Mouse (Mus musculus) cerebellum, adult 9-10 months (tissue): ENCODE measurements around the gene Upf1.

Experiments used
- DNase-seq: peaks from one replicate; pipeline ENCODE4 v3.0.0; 2022

Gene Upf1

DNA sequence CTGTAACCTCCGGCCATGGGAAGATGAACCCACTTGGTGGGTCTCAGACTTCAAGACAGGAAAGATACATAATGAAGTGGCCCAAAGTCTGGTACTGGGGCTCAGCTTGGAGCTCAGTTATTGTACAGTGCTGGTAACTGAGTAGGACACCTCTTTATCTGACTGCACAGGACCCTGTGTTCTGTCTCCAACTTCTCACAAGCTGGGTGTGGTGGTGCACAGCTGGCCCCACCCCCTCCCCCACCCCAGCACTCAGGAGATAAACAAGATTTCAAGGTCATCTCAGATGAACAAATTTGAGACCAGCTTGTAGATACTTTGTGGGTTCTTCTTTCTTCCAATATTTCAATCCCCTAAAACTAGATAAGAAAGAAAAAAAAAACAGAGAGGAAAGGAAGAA, 3.0 kb upstream of the Upf1 start:
- no peak for DNase-seq

- no peak for DNase-seq
These were observed 926 bp upstream of the Upf1 start for GRCm38 (mm10) chr8:70354004-70354403.

- no peak for DNase-seq
These were observed 374 bp downstream of the Upf1 start for GRCm38 (mm10) chr8:70352657-70353151.

DNA sequence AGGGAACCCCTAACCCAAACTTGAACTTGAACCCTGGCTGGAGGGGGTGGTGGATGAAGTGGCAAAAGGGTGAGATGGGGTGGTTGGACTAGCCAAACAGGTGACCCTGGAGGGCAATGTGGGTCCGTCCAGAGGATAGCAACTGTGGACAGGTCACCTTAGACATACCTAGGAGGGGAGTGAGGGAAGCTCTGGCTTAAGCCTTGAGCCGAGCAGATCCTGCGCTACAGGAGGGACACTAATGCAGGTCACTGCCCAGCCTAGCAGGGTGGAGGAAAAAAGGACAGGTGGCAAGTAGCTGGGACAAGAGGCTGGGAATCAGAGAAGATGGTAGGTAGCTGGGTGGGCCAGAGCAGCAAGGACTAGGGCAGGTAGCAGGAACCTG, 1.1 kb downstream of the Upf1 start:
- DNase-seq, result no peak

GRCm38 (mm10) chr8:70351035-70351999, 1.8 kb downstream of the Upf1 start:
- DNase-seq, result peak; percentile 73

DNA sequence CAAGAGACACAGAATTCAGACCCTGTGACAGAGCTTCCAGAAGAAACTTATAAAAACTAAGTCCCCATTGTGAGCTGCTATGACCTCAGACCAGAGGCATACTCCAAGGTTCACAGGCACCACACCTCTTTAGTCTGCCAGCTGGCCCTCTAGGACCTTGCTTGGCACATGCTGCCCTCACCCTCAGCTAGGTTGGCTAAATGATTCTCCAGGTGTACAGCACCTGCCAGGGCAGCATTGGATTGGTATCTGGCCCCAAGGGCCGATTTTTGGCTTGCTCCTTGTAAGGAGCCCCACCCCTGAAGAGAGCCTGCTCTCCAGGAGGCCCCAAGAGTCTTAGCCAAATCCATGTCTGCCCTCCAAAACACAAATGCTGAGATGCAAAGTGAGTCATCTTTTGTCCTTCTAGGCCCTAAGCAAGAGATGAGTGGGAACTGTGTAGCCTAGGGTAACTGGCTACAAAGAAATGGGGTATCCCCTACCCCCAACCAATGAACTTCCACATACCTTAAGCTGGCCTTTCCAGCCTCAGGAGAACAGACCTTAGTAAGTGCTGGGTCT, 5.1 kb downstream of the Upf1 start:
- no peak for DNase-seq

- DNase-seq, result no peak
These were observed 5.6 kb downstream of the Upf1 start for GRCm38 (mm10) chr8:70347443-70347842.

- no peak for DNase-seq
These were observed 8.8 kb downstream of the Upf1 start for GRCm38 (mm10) chr8:70344279-70344678.

DNA sequence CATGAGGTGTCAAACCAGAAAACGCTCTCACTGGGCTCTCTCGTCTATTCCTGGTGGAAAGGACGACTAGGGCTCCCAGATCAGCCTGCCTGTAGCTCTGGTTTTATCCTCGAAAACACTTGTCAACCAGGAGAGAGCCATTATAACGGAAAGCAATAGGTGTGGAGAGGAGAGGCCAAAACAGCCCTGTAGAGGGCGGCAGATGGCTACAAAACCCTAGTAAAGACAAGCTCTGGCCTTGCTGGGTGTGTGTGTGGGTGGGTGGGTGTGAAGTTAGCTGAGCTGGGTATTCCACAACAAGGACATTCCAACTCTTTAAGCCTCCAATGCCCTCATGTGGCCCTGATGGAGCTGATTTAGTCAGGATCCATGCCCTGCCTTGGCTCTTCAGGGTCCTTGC, 9.4 kb downstream of the Upf1 start:
- peak; percentile 72 for DNase-seq

DNA sequence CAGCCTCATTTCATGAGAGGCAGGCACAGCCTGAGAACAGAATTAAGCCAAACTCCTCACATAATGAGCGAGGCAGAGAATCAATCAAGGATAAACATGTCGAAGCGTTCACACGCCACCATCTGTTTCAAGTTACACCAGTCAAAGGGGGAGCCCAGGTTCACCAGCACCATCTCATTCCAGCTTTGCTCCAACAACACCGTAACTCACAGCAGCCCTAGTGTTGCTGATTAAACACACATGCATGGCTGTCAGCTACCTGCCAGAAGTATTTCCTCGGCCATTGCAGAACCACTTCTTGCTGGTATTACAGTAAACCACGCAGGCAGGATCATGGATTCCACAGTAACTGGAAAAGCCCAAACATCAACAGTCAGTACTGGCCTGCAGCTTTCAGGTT, 10.0 kb downstream of the Upf1 start:
- no peak for DNase-seq

- peak; percentile 77 for DNase-seq
These were observed 11.1 kb downstream of the Upf1 start for GRCm38 (mm10) chr8:70342007-70342406.

GRCm38 (mm10) chr8:70340659-70341058, 12.4 kb downstream of the Upf1 start:
- peak; percentile 77 for DNase-seq

- DNase-seq, result no peak
These were observed 14.1 kb downstream of the Upf1 start for GRCm38 (mm10) chr8:70338931-70339330.

DNA sequence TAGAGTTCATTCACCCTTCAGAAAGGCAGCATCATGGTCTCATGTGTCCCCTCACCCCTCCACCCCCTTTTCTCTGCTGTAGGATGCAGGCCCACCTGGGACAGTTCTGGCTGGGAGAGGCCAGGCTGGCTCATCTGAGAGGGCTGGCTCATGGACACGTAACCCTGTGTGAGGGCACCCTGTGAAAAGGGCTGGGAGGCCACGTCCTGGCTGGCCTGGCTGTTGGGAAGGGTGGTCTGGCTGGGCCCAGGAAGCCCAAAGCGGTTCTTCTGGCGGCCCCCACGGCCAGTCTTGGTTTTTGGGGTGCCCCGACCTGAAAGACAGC, 20.2 kb downstream of the Upf1 start:
- DNase-seq, result no peak

- peak; percentile 79 for DNase-seq
These were observed 20.8 kb downstream of the Upf1 start for GRCm38 (mm10) chr8:70332070-70332877.

GRCm38 (mm10) chr8:70331526-70331925, 21.6 kb downstream of the Upf1 start:
- DNase-seq, result peak; percentile 55

DNA sequence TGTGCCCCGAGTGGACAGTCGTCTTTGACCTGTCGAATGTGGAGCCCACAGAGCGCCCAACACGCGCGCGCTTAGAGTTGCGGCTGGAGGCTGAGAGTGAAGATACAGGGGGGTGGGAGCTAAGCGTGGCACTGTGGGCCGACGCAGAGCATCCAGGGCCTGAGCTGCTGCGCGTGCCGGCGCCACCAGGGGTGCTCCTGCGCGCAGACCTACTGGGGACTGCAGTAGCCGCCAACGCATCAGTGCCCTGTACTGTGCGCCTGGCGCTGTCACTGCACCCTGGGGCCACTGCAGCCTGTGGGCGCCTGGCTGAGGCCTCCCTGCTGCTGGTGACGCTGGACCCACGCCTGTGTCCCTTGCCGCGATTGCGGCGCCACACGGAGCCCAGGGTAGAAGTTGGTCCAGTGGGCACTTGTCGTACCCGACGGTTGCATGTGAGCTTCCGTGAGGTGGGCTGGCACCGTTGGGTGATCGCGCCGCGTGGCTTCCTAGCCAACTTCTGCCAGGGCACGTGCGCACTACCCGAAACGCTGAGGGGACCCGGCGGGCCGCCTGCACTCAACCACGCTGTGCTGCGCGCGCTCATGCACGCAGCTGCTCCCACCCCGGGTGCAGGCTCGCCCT, 22.2 kb downstream of the Upf1 start:
- DNase-seq, result peak; percentile 59

GRCm38 (mm10) chr8:70329835-70330740, 23.0 kb downstream of the Upf1 start:
- DNase-seq, result peak; percentile 50

- no peak for DNase-seq
These were observed 23.8 kb downstream of the Upf1 start, which contains the start of gene Gdf1 for GRCm38 (mm10) chr8:70329124-70329834. Gene Gdf1, plus strand, starts transcription at chr8:70329817.

DNA sequence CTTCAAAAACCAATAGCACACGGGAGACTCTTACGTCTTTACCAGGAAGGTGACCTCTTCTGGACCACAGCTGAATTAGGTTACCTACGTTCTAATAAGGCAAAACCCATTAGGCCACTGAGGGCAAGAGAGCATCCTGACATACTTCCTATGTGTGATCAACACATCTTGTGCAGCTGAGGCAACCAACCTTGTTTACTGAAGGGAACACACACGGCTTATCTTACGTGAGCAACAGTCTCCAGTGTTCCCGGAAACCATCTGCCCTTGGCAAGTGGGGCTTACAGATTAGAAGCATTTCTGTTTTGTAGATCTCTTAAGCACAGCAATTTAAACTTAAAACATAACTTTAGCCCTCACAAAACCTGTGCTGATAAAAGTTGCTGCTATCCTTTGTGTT, 25.6 kb downstream of the Upf1 start:
- DNase-seq, result no peak

DNA sequence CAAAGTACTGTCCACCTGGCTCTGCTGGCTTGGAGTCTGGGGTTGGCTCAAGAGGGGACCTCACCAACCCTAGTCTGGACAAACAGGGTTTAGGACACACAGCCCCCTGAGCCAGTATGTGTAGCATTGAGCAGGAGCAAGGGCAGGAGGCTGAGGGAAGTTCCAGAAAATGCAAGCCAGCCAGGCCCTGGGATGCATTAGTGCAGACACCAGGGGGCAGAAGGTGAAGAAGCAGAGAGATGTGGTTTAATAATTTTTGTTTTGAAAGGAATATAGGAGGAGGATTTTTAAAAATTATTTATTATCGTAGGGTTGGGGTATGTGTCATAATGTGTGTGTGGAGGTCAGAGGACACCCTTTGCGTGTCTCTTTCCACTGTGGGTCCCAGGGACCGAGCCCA, 29.4 kb downstream of the Upf1 start:
- no peak for DNase-seq
